Mouse (Mus musculus): Measurements from ENCODE around the gene Nrp2.

- TF ChIP-seq POLR2A (IDR thresholded peaks at IDR 0.05; ENCODE audit: borderline replicate concordance, insufficient read depth, low read length): no peak
- TF ChIP-seq CTCF (IDR thresholded peaks at IDR 0.05; ENCODE audit: borderline replicate concordance, insufficient read depth, low read depth, low read length): no peak
These were observed 84.5 kb downstream of the Nrp2 start for GRCm38 (mm10) chr1:62787546-62787945.

All from cerebellum, adult 2 months (tissue).